Mouse (Mus musculus) testis, adult 2 months (tissue): ENCODE measurements around the gene Kcnd3. TPM values are rescaled to one million over a fixed set of nuclear protein-coding genes. Genes with fewer than 3 reads are reported as not detected.

Source experiments
- H3K27ac ChIP-seq: fragments of 200-500 bp; 2 replicates; pipeline ENCODE4 v1.5.1; 2012; ENCODE audit warnings: low read depth, low read length; ENCODE audit not compliant: control insufficient read depth, insufficient read depth
- H3K27me3 ChIP-seq: fragments of 200-500 bp; 2 replicates; pipeline ENCODE4 v1.6.1; 2012; ENCODE audit warnings: mild to moderate bottlenecking, low read length, moderate library complexity; ENCODE audit not compliant: control insufficient read depth, insufficient read depth
- H3K36me3 ChIP-seq: fragments of 200-500 bp; 2 replicates; pipeline ENCODE4 v1.6.1; 2012; ENCODE audit warnings: mild to moderate bottlenecking, low read length; ENCODE audit not compliant: control insufficient read depth, insufficient read depth
- H3K4me1 ChIP-seq: fragments of 200-500 bp; 2 replicates; pipeline ENCODE4 v1.6.1; 2012; ENCODE audit warnings: low read length; ENCODE audit not compliant: control insufficient read depth, insufficient read depth
- H3K4me3 ChIP-seq: fragments of 200-500 bp; 2 replicates; pipeline ENCODE4 v1.5.1; 2012; ENCODE audit warnings: low read depth, mild to moderate bottlenecking, low read length, moderate library complexity, mixed read lengths; ENCODE audit not compliant: control insufficient read depth
- CTCF ChIP-seq: fragments of 200-500 bp; IDR thresholded peaks from 2 replicates; pipeline ENCODE4 v1.5.1; 2012; ENCODE audit warnings: low read depth, mild to moderate bottlenecking, inconsistent platforms, low read length, moderate library complexity; ENCODE audit not compliant: control insufficient read depth, insufficient read depth, insufficient replicate concordance
- POLR2A ChIP-seq: fragments of 200-500 bp; IDR thresholded peaks from 2 replicates; pipeline ENCODE4 v1.6.1; 2012; ENCODE audit warnings: low read depth, mild to moderate bottlenecking, inconsistent platforms, low read length, moderate library complexity; ENCODE audit not compliant: control insufficient read depth
- polyA plus RNA-seq: library from polyadenylated mRNA; depleted of rRNA; stranded (reverse); fragments of >200 nt; gene quantifications from 2 replicates; pipeline ENCODE4 v1.2.3, GENCODE M21; 2012

Kcnd3 gene
- polyA plus RNA-seq, 1 experiment = 4.6 TPM

DNA sequence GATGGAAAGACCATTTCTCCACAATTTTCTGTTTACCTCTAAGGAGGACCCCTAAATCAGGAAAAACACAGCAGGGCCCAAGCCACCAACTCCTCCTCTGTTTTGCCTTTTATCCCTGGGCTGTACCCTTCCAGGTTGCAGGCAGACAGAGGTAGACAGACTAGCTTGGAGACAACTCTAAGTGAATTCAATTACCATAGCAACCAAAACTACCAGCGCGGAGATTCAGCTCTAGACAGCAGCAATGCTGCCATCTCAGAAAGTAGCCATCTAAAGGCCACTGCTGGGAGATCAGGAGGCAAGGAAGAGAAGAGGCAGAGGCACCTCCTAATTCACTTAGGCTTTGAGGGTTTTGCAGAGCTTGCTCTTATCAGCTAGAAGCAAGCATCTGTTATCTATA is 15.7 kb upstream of the Kcnd3 start:
- no peak overlapping the region for H3K27ac ChIP-seq
- no peak overlapping the region for H3K4me3 ChIP-seq
- no peaks in the 10 kb centered on the region for H3K36me3 ChIP-seq
- no peak for TF ChIP-seq CTCF
- no peak for TF ChIP-seq POLR2A
- no peaks in the 10 kb centered on the region for H3K27me3 ChIP-seq
- no peaks in the 10 kb centered on the region for H3K4me1 ChIP-seq

DNA sequence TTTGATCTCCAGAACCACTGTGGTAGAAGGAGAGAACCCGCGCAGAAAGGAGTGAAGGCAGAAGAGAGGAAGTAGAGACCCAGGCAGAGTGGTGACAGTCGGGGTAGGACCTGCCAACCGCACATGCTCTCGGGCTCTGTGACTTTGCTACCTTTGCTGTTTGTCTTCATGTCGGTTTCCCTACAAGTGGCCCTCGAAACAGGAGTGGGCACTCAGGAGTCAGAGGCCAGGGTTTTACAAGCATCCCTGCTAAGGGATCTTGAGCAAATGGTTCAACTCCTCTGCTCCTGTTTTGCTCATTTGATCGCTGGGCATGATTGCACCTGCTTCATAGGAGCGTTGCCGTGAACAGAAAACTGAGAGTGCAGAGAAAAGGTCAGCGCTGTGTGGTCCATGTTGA is 15.2 kb upstream of the Kcnd3 start:
- Histone ChIP-seq H3K27ac (no peak overlapping the region), H3K36me3 (no peaks in the 10 kb centered on the region), H3K4me1 (no peaks in the 10 kb centered on the region), H3K27me3 (no peaks in the 10 kb centered on the region), H3K4me3 (no peak overlapping the region)
- no peak for TF ChIP-seq CTCF
- no peak for TF ChIP-seq POLR2A

DNA sequence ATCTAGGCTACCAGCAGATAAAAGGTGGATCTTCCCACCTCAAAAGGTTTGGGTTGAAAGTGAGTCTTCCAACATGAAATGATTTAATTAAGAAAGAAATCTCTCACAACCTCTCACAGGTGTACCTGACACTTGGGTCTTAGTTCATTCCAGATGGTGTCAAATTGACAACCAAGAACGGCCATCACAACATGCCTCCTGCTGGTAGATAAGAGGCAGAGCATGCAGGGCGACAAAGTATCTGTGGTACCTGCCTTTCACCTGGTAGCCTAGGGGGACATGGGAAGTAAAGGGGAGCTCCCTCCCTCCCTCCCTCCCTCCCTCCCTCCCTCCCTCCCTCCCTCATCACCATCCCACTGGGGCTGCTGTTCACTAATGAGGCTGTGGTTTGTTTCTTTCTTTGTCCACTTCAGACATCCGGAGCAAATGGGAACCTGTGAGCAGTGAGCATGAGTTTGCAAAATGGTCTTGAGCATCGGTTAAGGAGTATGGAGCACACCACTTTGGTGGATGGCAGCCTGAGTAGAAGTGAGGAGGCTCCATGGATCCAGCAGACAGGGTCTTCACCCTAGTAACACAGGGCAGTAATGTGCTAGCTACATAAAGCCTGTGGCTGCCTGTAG is 11.1 kb upstream of the Kcnd3 start:
- Histone ChIP-seq H3K27me3 (no peaks in the 10 kb centered on the region), H3K4me1 (no peaks in the 10 kb centered on the region), H3K4me3 (no peak overlapping the region), H3K27ac (no peak overlapping the region), H3K36me3 (no peaks in the 10 kb centered on the region)
- TF ChIP-seq POLR2A (no peak), CTCF (no peak)

DNA sequence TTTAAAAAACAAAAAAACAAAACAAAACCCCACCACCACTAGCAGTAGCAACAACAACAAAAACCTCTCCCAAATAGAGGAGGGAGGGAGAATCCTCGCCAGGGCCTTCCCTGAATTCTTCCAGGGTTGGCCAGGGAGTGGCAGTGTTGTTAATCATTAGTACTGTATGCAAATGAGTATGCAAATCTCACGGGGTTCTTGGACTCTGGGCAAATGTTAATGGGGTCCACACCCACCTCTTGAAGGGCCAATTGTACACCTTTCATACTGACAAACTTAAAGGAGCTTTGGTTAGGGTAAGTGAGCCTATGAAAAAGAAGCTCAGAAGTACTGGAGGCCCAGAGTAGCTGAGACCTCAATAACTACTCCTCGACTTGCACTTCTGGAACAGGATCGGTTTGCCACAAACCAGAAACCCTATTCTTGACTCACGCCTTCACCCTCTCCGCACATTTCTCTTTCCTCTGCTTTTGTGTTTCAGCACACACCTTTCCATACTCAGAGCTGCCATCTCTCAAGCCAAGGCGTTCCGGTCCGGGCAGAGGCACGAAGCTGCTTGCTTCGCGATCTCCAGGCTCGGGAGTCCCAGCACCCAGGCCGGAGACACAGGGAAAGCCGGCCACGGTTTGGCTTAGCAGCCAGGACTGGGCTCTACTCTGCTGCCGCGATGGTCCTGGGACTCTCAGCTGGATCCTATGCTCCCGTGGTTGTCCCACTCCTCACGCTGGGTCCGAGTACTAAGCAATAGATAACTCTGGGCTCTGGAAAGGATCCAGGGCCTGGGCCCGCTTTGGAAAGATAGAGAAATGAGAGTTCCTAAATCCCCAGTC is 1.3 kb upstream of the Kcnd3 start:
- Histone ChIP-seq H3K36me3 (no peaks in the 10 kb centered on the region), H3K4me1 (peaks cover 9% of the 10 kb centered on the region), H3K27me3 (no peaks in the 10 kb centered on the region), H3K4me3 (peak overlapping the region; percentile 84), H3K27ac (no peak overlapping the region)
- TF ChIP-seq POLR2A = no peak
- no peak for TF ChIP-seq CTCF

DNA sequence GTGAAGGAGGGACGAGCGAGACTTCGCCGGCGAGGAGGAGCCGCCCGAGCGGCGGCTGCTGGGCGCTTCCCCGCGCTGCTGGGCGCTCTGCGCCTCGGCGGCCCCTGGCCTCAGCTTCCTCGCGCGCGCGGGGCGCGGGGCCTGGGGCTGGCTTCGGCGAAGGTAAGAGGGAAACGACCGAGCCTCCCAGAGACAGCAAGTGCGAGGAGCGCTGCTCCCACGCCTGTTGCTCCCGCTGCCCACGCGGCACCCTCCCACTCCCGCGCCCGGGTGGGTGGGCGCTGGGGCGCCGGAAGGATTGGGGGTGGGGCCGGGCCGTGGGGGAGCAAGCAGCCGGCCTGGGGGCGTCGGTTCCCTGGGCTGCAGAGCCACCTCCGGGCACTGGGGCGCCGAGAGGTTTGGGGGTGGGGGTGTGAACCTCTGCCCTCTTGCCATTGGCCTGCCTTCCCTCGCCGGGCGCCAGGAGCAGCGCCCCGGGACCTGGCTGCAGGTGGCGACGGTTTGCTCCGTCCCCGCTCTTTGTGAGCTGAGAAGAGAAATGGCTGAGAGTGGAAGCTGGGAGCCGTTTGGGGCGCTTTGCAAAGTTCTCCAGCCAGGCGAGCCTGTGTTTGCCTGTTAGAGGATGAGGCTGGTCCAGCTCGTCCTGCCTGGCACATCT is 555 bp downstream of the Kcnd3 start:
- Histone ChIP-seq H3K36me3 (no peaks in the 10 kb centered on the region), H3K27me3 (no peaks in the 10 kb centered on the region), H3K4me1 (peaks cover 9% of the 10 kb centered on the region), H3K27ac (peak overlapping the region; percentile 76), H3K4me3 (peak overlapping the region; percentile 84)
- TF ChIP-seq POLR2A (peak; percentile 13; the same call in 1 of the 2 replicates), CTCF (no peak)

DNA sequence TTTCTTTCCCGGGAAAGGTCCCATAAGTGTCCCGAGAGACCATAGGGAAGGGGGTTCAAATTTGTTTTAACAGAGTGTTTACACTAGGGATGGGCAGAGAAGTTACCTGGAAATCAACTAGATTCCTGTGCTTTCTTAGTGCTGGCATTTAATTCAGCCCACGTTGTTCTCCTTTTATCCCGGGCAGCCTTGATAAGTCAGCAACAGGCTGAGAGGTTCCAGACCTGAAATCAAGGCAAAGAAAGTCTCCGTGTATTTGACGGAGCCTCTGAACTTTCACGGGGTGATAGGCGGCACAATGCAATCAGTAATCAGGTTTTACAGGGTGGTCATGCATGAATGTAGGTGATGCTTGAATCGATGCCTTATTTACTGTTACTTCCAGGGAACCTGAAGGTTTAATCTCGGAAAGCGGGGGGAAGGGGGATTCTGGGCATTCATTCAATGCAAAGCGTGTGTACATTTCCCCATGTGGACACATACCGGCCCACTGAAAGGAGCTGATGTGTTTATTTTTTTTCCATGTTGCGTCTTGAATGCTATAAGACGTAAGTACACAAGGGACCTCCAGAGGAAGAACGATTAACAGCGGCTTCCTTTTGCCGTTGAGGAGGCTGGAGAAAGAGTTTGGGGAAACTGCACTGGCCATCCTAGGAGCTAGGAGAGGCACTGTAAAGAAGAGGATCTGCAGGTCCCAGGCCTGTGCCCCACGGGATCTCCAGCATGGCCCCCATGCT is 1.3 kb downstream of the Kcnd3 start:
- H3K36me3 ChIP-seq = no peaks in the 10 kb centered on the region
- no peak for TF ChIP-seq POLR2A
- no peak for TF ChIP-seq CTCF
- no peaks in the 10 kb centered on the region for H3K27me3 ChIP-seq
- peak overlapping the region; percentile 84 for H3K4me3 ChIP-seq
- H3K27ac ChIP-seq = no peak overlapping the region; the same call in 1 of the 2 replicates
- peaks cover 9% of the 10 kb centered on the region for H3K4me1 ChIP-seq

DNA sequence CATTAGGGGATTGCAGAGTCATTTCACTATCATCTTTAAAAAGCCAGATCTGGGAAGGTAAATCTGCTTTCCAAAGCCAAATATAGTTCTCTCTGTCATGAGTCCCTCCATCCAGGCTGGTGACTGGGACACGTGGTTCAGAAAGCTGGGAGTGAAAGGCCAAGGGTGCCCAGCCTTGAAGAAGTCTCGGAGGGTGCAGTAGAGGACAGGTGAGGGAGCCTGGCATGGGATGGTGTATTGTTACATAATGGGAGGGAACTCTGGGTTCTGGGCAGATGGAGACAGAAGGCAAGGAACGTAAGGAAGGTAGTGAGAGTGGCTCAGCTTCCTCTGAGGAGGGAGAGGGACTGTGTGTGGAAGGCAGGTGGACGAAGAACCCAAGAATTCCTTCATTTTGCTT is 5.5 kb downstream of the Kcnd3 start:
- TF ChIP-seq CTCF = no peak
- TF ChIP-seq POLR2A = no peak
- peaks cover 7% of the 10 kb centered on the region; the same call in 1 of the 2 replicates for H3K4me1 ChIP-seq
- H3K27me3 ChIP-seq = no peaks in the 10 kb centered on the region
- H3K27ac ChIP-seq = no peak overlapping the region
- H3K36me3 ChIP-seq = no peaks in the 10 kb centered on the region
- H3K4me3 ChIP-seq = no peak overlapping the region
